Comparison of ENCODE assay signal across 16 mouse cellular contexts in genomic region chr9:116464626-116465025, GRCm38 (mm10).
"Had no signal": no experiment of that assay in that cellular context is flagged by ENCODE, and none has a peak within 500 bp of the region (broad histone marks: within the 10 kb centered on the region; RNA-seq: fewer than 3 reads in every experiment).

No protein-coding gene starts in this region.

- DNase-seq: heart, adult 11 months; heart, adult 2 months; heart, postnatal 14 days; heart, postnatal 4 days; kidney, adult 18-20 months; kidney, adult 8-10 months; kidney, postnatal 10 days; kidney, postnatal 25 days; kidney, postnatal 4 days; liver; liver, embryonic 13.5 days; liver, postnatal 0 days had no signal

- ATAC-seq: hindbrain, embryonic 16.5 days; inflammation-experienced regulatory T-cells, adult 6 months; intestine, embryonic 15.5 days; intestine, postnatal 0 days; liver, postnatal 0 days had no signal
